Mouse (Mus musculus) ES-CJ7 (cell line): ENCODE measurements around the gene Hspa2.
"Not testable (repeated sequence)": the region's sequence is repeated elsewhere in the genome, so short reads cannot be mapped to it uniquely, and the experiment has no call there.

Experiments
- DNase-seq: peaks from one replicate; pipeline ENCODE4 v3.0.0; 2011; ENCODE audit warnings: low read depth, low spot score

Gene Hspa2

GRCm38 (mm10) chr12:76431431-76431830 is 27.5 kb downstream of the Hspa2 start:
- no peak for DNase-seq

DNA sequence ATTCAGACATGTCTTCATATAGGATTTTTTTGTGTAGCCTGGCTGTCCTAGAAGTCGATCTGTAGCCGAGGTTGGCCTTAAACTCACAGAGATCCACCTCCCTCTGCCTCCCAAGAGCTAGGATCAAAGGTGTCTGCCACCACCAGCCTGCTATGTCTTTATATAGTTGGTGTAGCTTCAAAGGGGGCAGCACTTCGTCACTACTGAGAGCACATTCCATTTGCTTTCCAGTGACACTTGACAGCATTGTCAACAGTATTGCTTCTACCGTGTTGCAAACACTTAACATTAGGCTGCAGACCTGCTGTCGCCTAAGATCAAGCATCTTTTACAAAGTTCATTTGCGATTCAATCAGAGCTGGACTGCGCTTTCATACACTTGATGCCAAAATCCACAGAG is 30.1 kb downstream of the Hspa2 start:
- DNase-seq = no peak

- peak; percentile 36 for DNase-seq
Observed at GRCm38 (mm10) chr12:76435084-76435483, 31.1 kb downstream of the Hspa2 start.

DNA sequence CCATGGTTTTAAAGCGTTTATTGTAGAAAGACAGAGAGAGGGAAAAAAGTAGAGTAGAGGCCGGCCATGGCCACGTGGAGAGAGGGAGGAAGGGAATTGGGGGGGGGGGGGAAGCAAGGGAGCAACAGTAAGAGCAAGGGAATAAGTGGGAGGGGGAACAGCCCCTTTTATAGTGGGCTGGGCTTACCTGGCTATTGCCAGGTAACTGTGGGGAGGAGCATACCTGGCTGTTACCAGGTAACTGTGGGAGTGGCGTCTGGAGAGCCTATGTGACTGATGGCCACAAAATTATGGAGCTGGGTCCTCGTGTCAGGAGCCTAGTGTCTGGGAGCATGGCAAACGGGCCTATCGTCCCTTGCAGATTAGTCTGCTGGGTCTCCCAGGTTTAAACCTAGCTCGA is 31.6 kb downstream of the Hspa2 start:
- DNase-seq = no peak

- DNase-seq = not testable (repeated sequence)
Observed at GRCm38 (mm10) chr12:76443488-76443887, 39.5 kb downstream of the Hspa2 start.

DNA sequence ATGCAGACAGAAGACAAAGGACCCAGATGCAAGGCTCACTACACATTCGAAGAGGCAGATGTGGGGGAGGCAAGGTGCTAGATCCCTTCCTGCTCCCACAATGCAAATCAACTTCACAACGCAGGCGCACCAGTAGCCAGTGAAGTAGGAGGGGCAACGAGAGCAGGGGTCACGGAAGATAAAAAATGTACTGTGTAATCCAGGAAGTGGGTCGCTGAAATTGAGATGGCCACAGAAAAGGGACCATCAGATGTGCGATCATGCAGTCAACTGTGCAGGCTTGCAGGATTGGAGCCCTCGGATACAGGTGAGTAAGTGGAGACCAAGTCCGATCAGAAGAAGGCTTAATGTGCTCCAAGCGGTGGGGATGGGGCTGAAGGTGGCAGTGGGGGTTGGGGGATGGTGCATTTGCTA is 40.4 kb downstream of the Hspa2 start:
- peak; percentile 92 for DNase-seq

DNA sequence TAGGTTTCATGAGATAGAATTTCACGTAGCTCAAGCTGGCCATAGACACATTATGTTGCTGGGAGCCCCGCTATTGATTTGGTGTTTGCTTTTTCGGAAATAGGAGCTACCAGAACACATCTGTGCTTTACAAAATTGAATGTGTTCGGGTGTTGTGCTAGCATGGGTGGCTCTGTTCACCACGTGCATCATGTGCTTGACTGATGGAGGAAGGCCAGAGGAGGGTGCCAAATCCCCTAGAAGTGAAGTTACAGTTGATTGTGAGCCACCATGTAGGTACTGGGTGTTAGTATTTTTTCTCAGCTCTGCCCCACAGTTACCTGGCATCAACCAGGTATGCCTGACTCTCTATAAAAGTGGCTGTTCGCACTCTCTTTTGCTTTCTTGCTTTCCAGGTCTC is 40.9 kb downstream of the Hspa2 start:
- DNase-seq = peak; percentile 26

- no peak for DNase-seq
Observed at GRCm38 (mm10) chr12:76446201-76446600, 42.2 kb downstream of the Hspa2 start.

DNA sequence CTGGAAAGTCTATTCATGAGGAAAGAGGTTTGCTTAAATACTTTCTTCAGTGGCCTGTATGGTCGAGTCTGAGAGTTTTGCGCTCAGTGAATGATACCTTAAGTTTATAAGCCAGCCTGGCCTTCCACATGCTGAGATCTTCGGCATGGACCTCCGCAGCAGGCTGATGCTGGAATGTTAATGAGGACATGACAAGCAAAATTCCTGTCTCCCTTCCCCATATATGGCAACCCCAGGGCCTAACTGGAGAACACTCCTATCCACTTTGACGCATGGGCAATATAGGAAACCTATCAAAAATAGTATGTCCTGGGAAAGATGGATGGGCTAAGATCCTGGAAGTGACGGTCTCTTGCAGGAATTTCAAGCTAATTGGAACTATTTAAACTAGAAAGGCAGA is 44.2 kb downstream of the Hspa2 start:
- no peak for DNase-seq

DNA sequence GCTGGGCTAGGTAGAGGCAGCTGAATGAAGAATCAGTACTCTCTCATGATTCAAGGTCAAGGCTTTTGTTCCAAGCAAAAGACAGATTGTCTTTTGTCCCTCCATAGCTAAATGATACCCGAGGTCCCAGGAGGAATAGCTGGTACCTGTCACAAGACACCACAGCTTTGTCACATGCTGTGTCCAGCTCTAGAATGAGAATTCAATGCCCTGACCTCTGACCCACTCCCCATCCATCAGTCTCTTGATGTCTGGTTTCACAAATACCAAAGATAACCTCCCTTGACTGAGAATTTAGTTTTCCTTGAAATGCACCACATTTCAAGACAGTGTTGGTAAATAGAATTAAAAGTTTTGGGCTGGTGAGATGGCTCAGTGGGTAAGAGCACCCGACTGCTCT is 48.2 kb downstream of the Hspa2 start:
- DNase-seq = no peak
